Mouse (Mus musculus) Muller cell, postnatal 12 days (primary cell): ENCODE measurements around the gene Has1.

Experiments used
- DNase-seq: peaks from one replicate; pipeline ENCODE4 v3.0.0-alpha.2; 2015; ENCODE audit errors: inconsistent ontology term

The Has1 gene

GRCm38 (mm10) chr17:17855064-17855838, at the start of gene Has1:
Gene Has1 (minus strand): TSS chr17:17855205.
- no peak for DNase-seq

GRCm38 (mm10) chr17:17900768-17901167, 45.8 kb upstream of the Has1 start:
- DNase-seq, result no peak

- peak; percentile 12 for DNase-seq
Observed at GRCm38 (mm10) chr17:17899268-17899667, 44.3 kb upstream of the Has1 start.

- DNase-seq, result peak; percentile 65
Observed at GRCm38 (mm10) chr17:17896039-17896438, 41.0 kb upstream of the Has1 start.

DNA sequence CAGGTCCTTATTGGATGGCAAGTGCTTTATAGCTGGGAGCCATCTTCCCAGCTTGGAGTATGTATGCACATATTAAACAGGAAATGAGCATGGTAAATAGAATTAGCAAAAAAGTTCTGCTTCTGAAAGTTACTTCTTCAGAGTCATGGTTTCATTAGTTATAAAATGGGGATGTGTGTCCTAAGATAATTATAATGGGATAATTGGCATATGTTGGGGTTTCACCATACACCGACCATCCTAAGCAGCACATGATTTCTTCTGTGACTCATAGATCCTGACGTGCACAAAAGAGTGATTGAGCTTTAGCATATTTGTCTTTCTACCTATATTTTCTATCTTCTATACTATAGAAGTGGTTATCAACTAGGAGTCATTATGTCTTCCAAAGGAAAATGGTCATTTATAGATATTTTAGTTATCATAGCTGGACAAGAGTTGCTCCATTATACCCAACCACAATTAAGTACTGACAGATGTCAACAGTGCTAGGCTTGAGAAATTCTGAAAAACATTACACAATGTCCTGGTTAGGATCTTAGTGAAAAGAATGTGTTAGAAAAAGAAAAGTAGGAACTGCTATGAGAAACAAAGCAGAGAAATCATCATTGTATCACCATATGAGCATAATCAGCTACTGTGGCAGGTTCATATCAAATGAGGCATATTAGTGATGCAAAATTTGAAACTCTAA, 34.9 kb upstream of the Has1 start:
- no peak for DNase-seq

GRCm38 (mm10) chr17:17887774-17888248, 32.8 kb upstream of the Has1 start, which contains the start of the genes Fpr2 and Fpr3:
Gene Fpr2 (plus strand): TSS chr17:17887824.
Gene Fpr3 (plus strand): TSS chr17:17887852.
- DNase-seq, result no peak

- no peak for DNase-seq
Observed at GRCm38 (mm10) chr17:17883840-17884239, 28.8 kb upstream of the Has1 start, which contains the start of gene Fpr1. Gene Fpr1 (minus strand): TSS chr17:17883940.

- DNase-seq, result no peak
Observed at GRCm38 (mm10) chr17:17882672-17883071, 27.7 kb upstream of the Has1 start.

GRCm38 (mm10) chr17:17879347-17879746, 24.3 kb upstream of the Has1 start:
- no peak for DNase-seq

GRCm38 (mm10) chr17:17871697-17872096, 16.7 kb upstream of the Has1 start:
- no peak for DNase-seq

- no peak for DNase-seq
Observed at GRCm38 (mm10) chr17:17870892-17871550, 16.0 kb upstream of the Has1 start.

DNA sequence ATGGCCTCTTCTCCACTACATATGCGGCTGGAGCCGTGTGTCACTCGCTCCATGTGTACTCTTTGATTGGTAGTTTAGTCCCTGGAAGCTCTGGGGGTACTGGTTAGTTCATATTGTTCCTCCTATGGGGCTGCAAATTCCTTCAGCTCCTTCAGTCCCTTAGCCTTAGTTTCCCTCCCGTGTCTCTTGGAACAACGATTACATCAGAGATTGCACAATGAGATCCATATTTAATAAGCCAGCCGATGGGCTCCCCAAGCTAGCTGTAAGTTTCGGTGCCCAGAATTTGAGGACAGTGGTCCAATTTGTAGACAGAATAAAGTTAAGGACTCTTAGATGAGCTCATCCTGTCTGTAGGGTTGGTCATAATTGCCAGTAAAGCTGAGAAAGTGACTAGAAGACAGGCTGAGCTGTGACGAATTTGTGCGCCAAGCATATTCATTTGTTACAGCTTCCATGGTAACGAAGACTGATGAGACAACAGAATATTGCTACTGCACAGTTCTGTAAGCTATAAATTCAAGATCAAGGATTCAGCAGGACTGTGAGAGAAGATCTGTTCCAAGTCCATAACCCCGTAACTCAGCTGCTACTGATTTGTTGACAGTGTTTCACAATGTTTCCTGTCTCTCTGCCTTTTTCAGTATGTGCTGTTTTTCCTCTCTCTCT, 11.9 kb upstream of the Has1 start:
- no peak for DNase-seq

GRCm38 (mm10) chr17:17865168-17865567, 10.2 kb upstream of the Has1 start:
- DNase-seq, result no peak

- no peak for DNase-seq
Observed at GRCm38 (mm10) chr17:17862360-17862759, 7.4 kb upstream of the Has1 start.

DNA sequence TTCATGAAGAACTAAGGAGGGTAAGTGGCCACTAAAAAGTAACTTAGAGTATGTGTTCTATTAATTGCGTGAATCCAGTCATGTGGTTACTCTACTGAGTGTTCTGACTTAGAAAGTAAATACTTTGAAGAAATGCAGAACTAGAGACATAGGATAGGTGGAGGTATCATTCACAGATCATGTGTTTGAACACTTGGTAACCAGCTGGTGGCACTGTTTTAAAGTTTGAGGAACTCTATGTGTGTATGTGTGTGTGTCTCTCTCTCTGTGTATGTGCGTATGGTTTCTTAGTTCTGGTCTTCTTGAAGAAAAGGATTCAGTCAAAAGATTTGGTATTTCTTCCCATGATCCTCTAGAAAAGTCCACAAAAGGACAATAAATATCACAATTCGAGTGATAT, 5.1 kb upstream of the Has1 start:
- DNase-seq, result no peak

DNA sequence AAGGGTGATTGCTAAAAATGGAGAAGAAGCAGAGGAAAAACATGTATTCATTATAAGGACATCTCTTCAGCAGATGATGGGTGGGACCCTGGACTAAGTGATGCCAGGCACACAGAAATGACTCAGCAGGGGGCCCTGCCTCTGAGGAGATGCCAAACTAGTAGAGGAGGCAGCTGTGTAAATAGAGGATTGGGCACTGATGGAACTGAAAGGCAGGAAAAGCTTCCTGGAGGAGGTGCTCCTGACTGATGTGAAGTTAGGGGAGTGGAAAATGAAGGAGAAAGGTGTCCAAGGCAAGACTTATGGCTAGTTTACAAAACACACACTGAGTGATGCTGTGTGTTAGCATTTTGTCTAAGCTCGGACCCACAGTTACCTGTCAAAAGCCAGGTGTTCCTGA, 2.4 kb upstream of the Has1 start:
- DNase-seq, result no peak

DNA sequence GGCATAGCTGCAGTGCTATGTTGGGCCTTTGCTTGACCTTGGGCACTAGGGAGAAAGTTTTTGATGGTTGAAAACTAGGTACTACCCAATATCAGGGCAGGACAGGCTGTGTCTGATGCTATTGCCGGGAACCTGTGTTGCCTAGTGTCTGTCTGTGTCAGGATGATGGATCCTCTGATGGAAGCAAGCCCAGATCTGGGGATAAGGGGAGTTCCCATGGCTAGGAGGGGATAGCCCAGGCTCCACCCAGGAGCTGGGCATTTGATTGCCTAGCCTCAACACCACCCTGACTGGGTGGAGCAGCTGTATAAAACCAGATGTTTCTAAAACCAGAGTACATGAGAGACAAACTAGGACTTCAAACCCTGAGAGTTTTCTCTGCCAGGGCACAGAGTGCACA, 1.6 kb upstream of the Has1 start:
- DNase-seq, result no peak

- no peak for DNase-seq
Observed at GRCm38 (mm10) chr17:17849906-17850712, 4.9 kb downstream of the Has1 start.

- no peak for DNase-seq
Observed at GRCm38 (mm10) chr17:17848988-17849387, 6.0 kb downstream of the Has1 start.

GRCm38 (mm10) chr17:17845187-17846027, 9.6 kb downstream of the Has1 start:
- DNase-seq, result no peak
